ENCODE assay signal across 43 mouse cellular contexts in genomic region chr8:45341630-45342628, GRCm38 (mm10). TPM values are rescaled to one million over a fixed set of nuclear protein-coding genes. Genes with fewer than 3 reads are reported as not detected.
DNase-seq lines count a peak whose midpoint lies in the region; ATAC-seq and TF ChIP-seq lines count a peak whose summit lies in the region.
"Had no signal": no experiment of that assay in that cellular context is flagged by ENCODE, and none has a peak within 500 bp of the region (broad histone marks: within the 10 kb centered on the region; RNA-seq: fewer than 3 reads in every experiment).

No protein-coding gene starts in this region.

- no peak overlapping the region for H3K27ac ChIP-seq in heart, embryonic 11.5 days (ENCODE audit: low read depth, low read length)
- H3K27ac ChIP-seq in liver, embryonic 11.5 days (ENCODE audit: low read depth, low read length): peak overlapping the region; percentile 53; the same call in 1 of the 2 replicates
- H3K27ac ChIP-seq in liver, postnatal 0 days (ENCODE audit: low read depth): peak overlapping the region; percentile 77
- H3K27ac ChIP-seq in stomach, postnatal 0 days (replicated peaks): no peak overlapping the region; the same call in 1 of the 2 replicates
- H3K27ac ChIP-seq in kidney, embryonic 16.5 days (ENCODE audit: low read length): no peak overlapping the region
- H3K27ac ChIP-seq: heart, adult 2 months; heart, embryonic 13.5 days; hindbrain, embryonic 14.5 days; left cerebral cortex, adult 2 months; limb, embryonic 13.5 days; macrophage; midbrain, embryonic 13.5 days had no signal

- H3K4me3 ChIP-seq in heart, embryonic 11.5 days (ENCODE audit: low read depth, low read length): no peak overlapping the region
- H3K4me3 ChIP-seq in liver, embryonic 11.5 days (ENCODE audit: low read depth, low read length): no peak overlapping the region
- no peak overlapping the region for H3K4me3 ChIP-seq in liver, postnatal 0 days (ENCODE audit: low read depth, low read length)
- no peak overlapping the region for H3K4me3 ChIP-seq in stomach, postnatal 0 days (ENCODE audit: low read depth, low read length)
- H3K4me3 ChIP-seq in kidney, embryonic 16.5 days (ENCODE audit: low read length): no peak overlapping the region
- H3K4me3 ChIP-seq: heart, adult 2 months; heart, embryonic 13.5 days; left cerebral cortex, adult 2 months; limb, embryonic 13.5 days; midbrain, embryonic 13.5 days had no signal

- H3K4me2 ChIP-seq in heart, embryonic 11.5 days: no peak overlapping the region
- H3K4me2 ChIP-seq in liver, embryonic 11.5 days: no peak overlapping the region
- H3K4me2 ChIP-seq in liver, postnatal 0 days (ENCODE audit: low read depth, low read length): peak overlapping the region; percentile 33; the same call in 1 of the 2 replicates
- no peak overlapping the region for H3K4me2 ChIP-seq in stomach, postnatal 0 days (replicated peaks; ENCODE audit: low read depth)
- H3K4me2 ChIP-seq in kidney, embryonic 16.5 days (replicated peaks; ENCODE audit: low read depth, low read length): no peak overlapping the region
- H3K4me2 ChIP-seq: heart, embryonic 13.5 days; hindbrain, embryonic 14.5 days; limb, embryonic 13.5 days; midbrain, embryonic 13.5 days had no signal

- TF ChIP-seq EP300 in liver, postnatal 0 days (IDR thresholded peaks at IDR 0.05; ENCODE audit: low read depth): no peak
- no peak for TF ChIP-seq EP300 in stomach, postnatal 0 days (optimal IDR thresholded peaks at IDR 0.05)

- H3K9me3 ChIP-seq in heart, embryonic 11.5 days (replicated peaks; ENCODE audit: control insufficient read depth, low read length): no peaks in the 10 kb centered on the region
- no peaks in the 10 kb centered on the region for H3K9me3 ChIP-seq in liver, embryonic 11.5 days (ENCODE audit: control insufficient read depth, low read length)
- no peaks in the 10 kb centered on the region for H3K9me3 ChIP-seq in liver, postnatal 0 days (ENCODE audit: low read length)
- H3K9me3 ChIP-seq in stomach, postnatal 0 days (ENCODE audit: control insufficient read depth, low read length): no peaks in the 10 kb centered on the region
- no peaks in the 10 kb centered on the region for H3K9me3 ChIP-seq in kidney, embryonic 16.5 days (ENCODE audit: low read length)
- H3K9me3 ChIP-seq: heart, embryonic 13.5 days; limb, embryonic 13.5 days; midbrain, embryonic 13.5 days had no signal

- no peak for ATAC-seq in heart, embryonic 11.5 days (replicated peaks; ENCODE audit: insufficient number of reproducible peaks, low FRiP score, low TSS enrichment)
- ATAC-seq in liver, embryonic 11.5 days (replicated peaks; ENCODE audit: low FRiP score): 0 out of 2 replicates have a peak, but pooled peaks have one; percentile 41
- peak; percentile 85 for ATAC-seq in liver, postnatal 0 days
- peak; percentile 72 for ATAC-seq in stomach, postnatal 0 days (ENCODE audit: low FRiP score, low TSS enrichment)
- no peak for ATAC-seq in kidney, embryonic 16.5 days (ENCODE audit: low FRiP score, low TSS enrichment)
- ATAC-seq: activated CD4-positive, CD25-positive, alpha-beta regulatory T cell, adult 4 months; forebrain, embryonic 14.5 days; midbrain, embryonic 13.5 days had no signal

- H3K36me3 ChIP-seq in heart, embryonic 11.5 days (ENCODE audit: control insufficient read depth, insufficient read depth, low read length): no peaks in the 10 kb centered on the region
- H3K36me3 ChIP-seq in liver, embryonic 11.5 days (ENCODE audit: control insufficient read depth, insufficient read depth, low read length): no peaks in the 10 kb centered on the region
- no peaks in the 10 kb centered on the region for H3K36me3 ChIP-seq in liver, postnatal 0 days (replicated peaks; ENCODE audit: insufficient read depth, low read length)
- 0 out of 2 replicates have a peak, but pooled peaks cover 2% of the 10 kb centered on the region for H3K36me3 ChIP-seq in stomach, postnatal 0 days (ENCODE audit: control insufficient read depth, insufficient read depth, low read length)
- peaks cover 41% of the 10 kb centered on the region for H3K36me3 ChIP-seq in kidney, embryonic 16.5 days (ENCODE audit: insufficient read depth, low read length)
- H3K36me3 ChIP-seq: midbrain, embryonic 13.5 days had no signal

- no peak overlapping the region for H3K9ac ChIP-seq in heart, embryonic 11.5 days (ENCODE audit: low read depth, low read length)
- H3K9ac ChIP-seq in liver, embryonic 11.5 days (ENCODE audit: low read depth, low read length): no peak overlapping the region
- peak overlapping the region; percentile 21; the same call in 1 of the 2 replicates for H3K9ac ChIP-seq in liver, postnatal 0 days (replicated peaks)
- no peak overlapping the region for H3K9ac ChIP-seq in stomach, postnatal 0 days (ENCODE audit: low read length)
- no peak overlapping the region for H3K9ac ChIP-seq in kidney, embryonic 16.5 days (replicated peaks; ENCODE audit: low read length)
- H3K9ac ChIP-seq: heart, embryonic 13.5 days; hindbrain, embryonic 14.5 days; limb, embryonic 13.5 days; midbrain, embryonic 13.5 days had no signal

- H3K4me1 ChIP-seq in heart, embryonic 11.5 days (ENCODE audit: control insufficient read depth, insufficient read depth, low read length): no peaks in the 10 kb centered on the region
- H3K4me1 ChIP-seq in liver, embryonic 11.5 days (replicated peaks; ENCODE audit: control insufficient read depth, insufficient read depth, low read length): no peaks in the 10 kb centered on the region
- H3K4me1 ChIP-seq in liver, postnatal 0 days (ENCODE audit: insufficient read depth): no peaks in the 10 kb centered on the region
- H3K4me1 ChIP-seq in stomach, postnatal 0 days (replicated peaks; ENCODE audit: control insufficient read depth, insufficient read depth): no peaks in the 10 kb centered on the region
- no peaks in the 10 kb centered on the region for H3K4me1 ChIP-seq in kidney, embryonic 16.5 days (ENCODE audit: insufficient read depth, low read length)
- H3K4me1 ChIP-seq: heart, embryonic 13.5 days; limb, embryonic 13.5 days; midbrain, embryonic 13.5 days had no signal

- TF ChIP-seq CTCF in liver, postnatal 0 days (IDR thresholded peaks at IDR 0.05; ENCODE audit: low read depth): no peak
- no peak for TF ChIP-seq CTCF in stomach, postnatal 0 days (IDR thresholded peaks at IDR 0.05; ENCODE audit: low read depth)

- peak; percentile 77 for DNase-seq in heart, adult 11 months
- DNase-seq in liver, embryonic 11.5 days (ENCODE audit: low spot score): no peak
- no peak for DNase-seq in liver, postnatal 0 days
- DNase-seq in stomach, postnatal 0 days (ENCODE audit: low spot score): no peak
- DNase-seq in embryo, embryonic 10 days (ENCODE audit: low spot score): no peak
- no peak for DNase-seq in layer of hippocampus, postnatal 25 days (ENCODE audit: extremely low spot score in 1 of 2, low spot score in 1 of 2)
- DNase-seq: adrenal gland, adult 2 months; adrenal gland, postnatal 36 days; cerebellum, adult 18-20 months; cerebellum, postnatal 10 days; gastrocnemius, postnatal 25 days; heart, adult 2 months; heart, postnatal 10 days; kidney, adult 11 months; kidney, postnatal 25 days; lung, adult 2 months; lung, postnatal 10 days; thymus, adult 2 months; thymus, postnatal 36 days had no signal

- H3K27me3 ChIP-seq in heart, embryonic 11.5 days (ENCODE audit: control insufficient read depth, insufficient read depth, low read length): no peaks in the 10 kb centered on the region
- H3K27me3 ChIP-seq in liver, embryonic 11.5 days (replicated peaks; ENCODE audit: control insufficient read depth, insufficient read depth, low read length): no peaks in the 10 kb centered on the region
- no peaks in the 10 kb centered on the region for H3K27me3 ChIP-seq in liver, postnatal 0 days (ENCODE audit: insufficient read depth, low read length)
- no peaks in the 10 kb centered on the region for H3K27me3 ChIP-seq in stomach, postnatal 0 days (ENCODE audit: control insufficient read depth, insufficient read depth, low read length)
- no peaks in the 10 kb centered on the region for H3K27me3 ChIP-seq in kidney, embryonic 16.5 days (ENCODE audit: insufficient read depth, low read length)
- H3K27me3 ChIP-seq: CH12.LX; heart, embryonic 13.5 days; limb, embryonic 13.5 days; midbrain, embryonic 13.5 days had no signal

- WGBS in heart, embryonic 11.5 days (ENCODE audit: insufficient replicate concordance): 86% methylated on average over 12 of the region's 12 CpGs
- WGBS in liver, embryonic 11.5 days: 78% methylated on average over 12 of the region's 12 CpGs
- 61% methylated on average over 12 of the region's 12 CpGs for WGBS in liver, postnatal 0 days (ENCODE audit: insufficient replicate concordance)
- 66% methylated on average over 12 of the region's 12 CpGs for WGBS in stomach, postnatal 0 days
- 90% methylated on average over 12 of the region's 12 CpGs for WGBS in kidney, embryonic 16.5 days

RNA-seq across cellular contexts. Expression of gene Cyp4v3, which starts 8.9 kb away (rescaled TPM):
- polyA plus RNA-seq in heart, embryonic 11.5 days (2014; fragmentation: Nextera tagmentation; extraction: Ambion mirVana): 0.44 and 0.51 TPM in 2 replicates
- polyA plus RNA-seq in liver, embryonic 11.5 days (2014; fragmentation: Nextera tagmentation; extraction: Ambion mirVana): 1.7 and 1.9 TPM in 2 replicates
- polyA plus RNA-seq in liver, postnatal 0 days (2015; fragmentation: Nextera tagmentation; extraction: Ambion mirVana): 8.0 and 8.4 TPM in 2 replicates
- polyA plus RNA-seq in stomach, postnatal 0 days (2015; fragmentation: Nextera tagmentation; extraction: Ambion mirVana): 5.1 and 6.3 TPM in 2 replicates
- polyA plus RNA-seq in kidney, embryonic 16.5 days (2015; fragmentation: Nextera tagmentation; extraction: Ambion mirVana): 1.3 and 1.6 TPM in 2 replicates
- total RNA-seq in layer of hippocampus, postnatal 25 days (2021): 1 to 10 TPM; 7.7 TPM

RNA-seq across cellular contexts. Expression of gene Gm45753, which starts 33.7 kb away (rescaled TPM):
- polyA plus RNA-seq in heart, embryonic 11.5 days (2014; fragmentation: Nextera tagmentation; extraction: Ambion mirVana): not detected in 2 replicates
- 0.78 and 0.89 TPM in 2 replicates for polyA plus RNA-seq in liver, embryonic 11.5 days (2014; fragmentation: Nextera tagmentation; extraction: Ambion mirVana)
- polyA plus RNA-seq in liver, postnatal 0 days (2015; fragmentation: Nextera tagmentation; extraction: Ambion mirVana): 41.6 and 42.7 TPM in 2 replicates
- 0.06 and 0.08 TPM in 2 replicates for polyA plus RNA-seq in stomach, postnatal 0 days (2015; fragmentation: Nextera tagmentation; extraction: Ambion mirVana)
- polyA plus RNA-seq in kidney, embryonic 16.5 days (2015; fragmentation: Nextera tagmentation; extraction: Ambion mirVana): 0.28 TPM in 1 of 2 replicates, not detected in the other
- total RNA-seq in layer of hippocampus, postnatal 25 days (2021): not detected
- total RNA-seq: adrenal gland, postnatal 36 days; CH12.LX; ES-E14; gastrocnemius, adult 18-20 months; gastrocnemius, postnatal 25 days; heart, adult 2 months; heart, postnatal 10 days; hematopoietic stem cell, adult 5-6 weeks; layer of hippocampus, adult 18-20 months; layer of hippocampus, postnatal 10 days; left cerebral cortex, adult 2 months; left cerebral cortex, postnatal 36 days; megakaryocyte-erythroid progenitor cell, adult 5-6 weeks had no signal
- polyA plus RNA-seq: activated CD4-positive, CD25-positive, alpha-beta regulatory T cell, adult 4 months; adrenal gland, adult 2 months; brain, embryonic 14.5 days; C2C12; cortical plate, adult 2 months; embryonic facial prominence, embryonic 11.5 days; forebrain, embryonic 14.5 days; heart, adult 2 months; hindbrain, embryonic 14.5 days; kidney, embryonic 14.5 days; limb, embryonic 13.5 days; midbrain, embryonic 13.5 days; neural tube, embryonic 14.5 days; thymus, adult 2 months had no signal

RNA-seq across cellular contexts. Expression of gene Fam149a, which starts 40.2 kb away (rescaled TPM):
- 5.0 and 6.3 TPM in 2 replicates for polyA plus RNA-seq in heart, embryonic 11.5 days (2014; fragmentation: Nextera tagmentation; extraction: Ambion mirVana)
- 5.1 and 5.7 TPM in 2 replicates for polyA plus RNA-seq in liver, embryonic 11.5 days (2014; fragmentation: Nextera tagmentation; extraction: Ambion mirVana)
- polyA plus RNA-seq in liver, postnatal 0 days (2015; fragmentation: Nextera tagmentation; extraction: Ambion mirVana): 1.5 and 2.1 TPM in 2 replicates
- polyA plus RNA-seq in stomach, postnatal 0 days (2015; fragmentation: Nextera tagmentation; extraction: Ambion mirVana): 15.9 and 17.9 TPM in 2 replicates
- 44.4 and 52.0 TPM in 2 replicates for polyA plus RNA-seq in kidney, embryonic 16.5 days (2015; fragmentation: Nextera tagmentation; extraction: Ambion mirVana)
- 10 to 100 TPM; 12.8 to 13.6 TPM for total RNA-seq in layer of hippocampus, postnatal 25 days (2021)
- total RNA-seq: CH12.LX; hematopoietic stem cell, adult 5-6 weeks; megakaryocyte-erythroid progenitor cell, adult 5-6 weeks had no signal
- polyA plus RNA-seq: activated CD4-positive, CD25-positive, alpha-beta regulatory T cell, adult 4 months had no signal

RNA-seq across cellular contexts. Expression of gene Klkb1, which starts 47.3 kb away (rescaled TPM):
- polyA plus RNA-seq in heart, embryonic 11.5 days (2014; fragmentation: Nextera tagmentation; extraction: Ambion mirVana): not detected in 2 replicates
- 0.35 and 0.41 TPM in 2 replicates for polyA plus RNA-seq in liver, embryonic 11.5 days (2014; fragmentation: Nextera tagmentation; extraction: Ambion mirVana)
- 29.5 and 30.1 TPM in 2 replicates for polyA plus RNA-seq in liver, postnatal 0 days (2015; fragmentation: Nextera tagmentation; extraction: Ambion mirVana)
- 0.02 and 0.13 TPM in 2 replicates for polyA plus RNA-seq in stomach, postnatal 0 days (2015; fragmentation: Nextera tagmentation; extraction: Ambion mirVana)
- 0.08 and 0.22 TPM in 2 replicates for polyA plus RNA-seq in kidney, embryonic 16.5 days (2015; fragmentation: Nextera tagmentation; extraction: Ambion mirVana)
- under 1 TPM in 1 of 2 experiments, not detected in 1; 0.05 TPM for total RNA-seq in layer of hippocampus, postnatal 25 days (2021)
- total RNA-seq: CH12.LX; ES-E14; gastrocnemius, postnatal 25 days; heart, adult 2 months; heart, postnatal 10 days; hematopoietic stem cell, adult 5-6 weeks; layer of hippocampus, adult 18-20 months; left cerebral cortex, adult 2 months; left cerebral cortex, postnatal 36 days; megakaryocyte-erythroid progenitor cell, adult 5-6 weeks had no signal
- polyA plus RNA-seq: C2C12; embryonic facial prominence, embryonic 11.5 days; forebrain, embryonic 14.5 days; heart, embryonic 13.5 days; hindbrain, embryonic 14.5 days; midbrain, embryonic 13.5 days; thymus, adult 2 months had no signal

Comparison
In these comparisons a context has a peak if more than half of its experiments do, and no peak if none do; other contexts are left out.
1. RNA of gene Gm45753, which starts 33.7 kb away (polyA plus RNA-seq): 41.6 to 42.7 TPM in liver, postnatal 0 days; 0.78 to 0.89 TPM in liver, embryonic 11.5 days, 0.06 to 0.08 TPM in stomach, postnatal 0 days, not detected in heart, embryonic 11.5 days and 0.28 TPM in kidney, embryonic 16.5 days; every median in the first group is over 10 times any median in the second.
2. ATAC-seq: peak in liver, embryonic 11.5 days (single experiment), liver, postnatal 0 days (single experiment) and stomach, postnatal 0 days (single experiment); none in heart, embryonic 11.5 days (single experiment) and kidney, embryonic 16.5 days (single experiment).
3. H3K27ac ChIP-seq: peak in liver, embryonic 11.5 days (single experiment) and liver, postnatal 0 days (single experiment); none in heart, embryonic 11.5 days (single experiment), stomach, postnatal 0 days (single experiment) and kidney, embryonic 16.5 days (single experiment).